Mouse (Mus musculus): ENCODE data around the gene AC109138.7. TPM values are rescaled to one million over a fixed set of nuclear protein-coding genes. Genes with fewer than 3 reads are reported as not detected.
A peak's percentile ranks its signal among the peaks of the same experiment; 100 is the strongest.

Gene AC109138.7
- total RNA-seq, 1 experiment = not detected

- Histone ChIP-seq H3K4me3 (ENCODE audit: insufficient read depth in 1 of 2, low read depth in 1 of 2, low read length in 2 of 2, poor library complexity in 1 of 2, severe bottlenecking in 1 of 2) (peak overlapping the region; percentile 67 to 84), H3K4me1 (ENCODE audit: control insufficient read depth in 2 of 2, insufficient read depth in 2 of 2, low read length in 2 of 2, poor library complexity in 1 of 2) (peaks cover 2 to 14% of the 10 kb centered on the region in 2 experiments; a peak in 3 of 4 replicates), H3K9ac (ENCODE audit: insufficient read depth, low read depth, low read length, poor library complexity, severe bottlenecking) (peak overlapping the region; percentile 74), H3K36me3 (ENCODE audit: control insufficient read depth, insufficient read depth, low read length, poor library complexity, severe bottlenecking) (no peaks in the 10 kb centered on the region), H3K27ac (ENCODE audit: insufficient read depth, low read depth, low read length, poor library complexity, severe bottlenecking) (no peak overlapping the region), H3K9me3 (ENCODE audit: control insufficient read depth, insufficient read depth, low read depth, low read length) (no peaks in the 10 kb centered on the region)
- in situ Hi-C loops (cut with MboI; ENCODE audit: low sequenced_read_pairs in 2 of 2, unreplicated experiment in 2 of 2) = no loop called here
- no peak for DNase-seq (ENCODE audit: low read depth, low spot score)
- TF ChIP-seq ZNF384 (IDR thresholded peaks at IDR 0.05; ENCODE audit: low read depth, low read length) = no peak
Observed at GRCm38 (mm10) chr19:4214771-4215450, 754 bp downstream of the AC109138.7 start.

- H3K4me3 ChIP-seq (ENCODE audit: insufficient read depth in 1 of 2, low read depth in 1 of 2, low read length in 2 of 2, poor library complexity in 1 of 2, severe bottlenecking in 1 of 2) = peak overlapping the region; percentile 67 to 84; a peak in 3 of 4 replicates
- H3K9me3 ChIP-seq (ENCODE audit: control insufficient read depth, insufficient read depth, low read depth, low read length) = no peaks in the 10 kb centered on the region
- no peak overlapping the region for H3K9ac ChIP-seq (ENCODE audit: insufficient read depth, low read depth, low read length, poor library complexity, severe bottlenecking)
- no peaks in the 10 kb centered on the region for H3K36me3 ChIP-seq (ENCODE audit: control insufficient read depth, insufficient read depth, low read length, poor library complexity, severe bottlenecking)
- H3K4me1 ChIP-seq (ENCODE audit: control insufficient read depth in 2 of 2, insufficient read depth in 2 of 2, low read length in 2 of 2, poor library complexity in 1 of 2) = peaks cover 2 to 16% of the 10 kb centered on the region in 2 experiments; a peak in 3 of 4 replicates
- H3K27ac ChIP-seq (ENCODE audit: insufficient read depth, low read depth, low read length, poor library complexity, severe bottlenecking) = no peak overlapping the region
- in situ Hi-C loops (cut with MboI; ENCODE audit: low sequenced_read_pairs in 2 of 2, unreplicated experiment in 2 of 2) = no loop called here
- no peak for TF ChIP-seq MAFK (IDR thresholded peaks at IDR 0.05; ENCODE audit: insufficient read depth, low read depth, low read length)
- no peak for TF ChIP-seq HCFC1 (IDR thresholded peaks at IDR 0.05; ENCODE audit: borderline replicate concordance, insufficient read depth, low read length)
- TF ChIP-seq ZC3H11A (IDR thresholded peaks at IDR 0.05; ENCODE audit: borderline replicate concordance, low read depth, low read length) = no peak
- TF ChIP-seq CHD2 (IDR thresholded peaks at IDR 0.05; ENCODE audit: low read depth, low read length) = no peak
- no peak for TF ChIP-seq ZNF384 (IDR thresholded peaks at IDR 0.05; ENCODE audit: low read depth, low read length)
- no peak for DNase-seq (ENCODE audit: low read depth, low spot score)
Observed at GRCm38 (mm10) chr19:4215451-4215840, 1.3 kb downstream of the AC109138.7 start.

- Histone ChIP-seq H3K4me1 (ENCODE audit: control insufficient read depth in 2 of 2, insufficient read depth in 2 of 2, low read length in 2 of 2, poor library complexity in 1 of 2) (peaks cover 2 to 22% of the 10 kb centered on the region in 2 experiments; a peak in 3 of 4 replicates), H3K9ac (ENCODE audit: insufficient read depth, low read depth, low read length, poor library complexity, severe bottlenecking) (no peak overlapping the region), H3K36me3 (ENCODE audit: control insufficient read depth, insufficient read depth, low read length, poor library complexity, severe bottlenecking) (no peaks in the 10 kb centered on the region), H3K4me3 (ENCODE audit: insufficient read depth in 1 of 2, low read depth in 1 of 2, low read length in 2 of 2, poor library complexity in 1 of 2, severe bottlenecking in 1 of 2) (no peak overlapping the region), H3K9me3 (ENCODE audit: control insufficient read depth, insufficient read depth, low read depth, low read length) (no peaks in the 10 kb centered on the region), H3K27ac (ENCODE audit: insufficient read depth, low read depth, low read length, poor library complexity, severe bottlenecking) (no peak overlapping the region)
- in situ Hi-C loops (cut with MboI; ENCODE audit: low sequenced_read_pairs in 2 of 2, unreplicated experiment in 2 of 2) = no loop called here
- TF ChIP-seq MAFK (IDR thresholded peaks at IDR 0.05; ENCODE audit: insufficient read depth, low read depth, low read length) = no peak
- TF ChIP-seq HCFC1 (IDR thresholded peaks at IDR 0.05; ENCODE audit: borderline replicate concordance, insufficient read depth, low read length) = no peak
- no peak for TF ChIP-seq CHD2 (IDR thresholded peaks at IDR 0.05; ENCODE audit: low read depth, low read length)
- TF ChIP-seq ZNF384 (IDR thresholded peaks at IDR 0.05; ENCODE audit: low read depth, low read length) = no peak
- TF ChIP-seq ZC3H11A (IDR thresholded peaks at IDR 0.05; ENCODE audit: borderline replicate concordance, low read depth, low read length) = no peak
- no peak for DNase-seq (ENCODE audit: low read depth, low spot score)
Observed at GRCm38 (mm10) chr19:4216041-4216685, 2.0 kb downstream of the AC109138.7 start.

- Histone ChIP-seq H3K9me3 (ENCODE audit: control insufficient read depth, insufficient read depth, low read depth, low read length) (no peaks in the 10 kb centered on the region), H3K27ac (ENCODE audit: insufficient read depth, low read depth, low read length, poor library complexity, severe bottlenecking) (no peak overlapping the region), H3K4me3 (ENCODE audit: insufficient read depth in 1 of 2, low read depth in 1 of 2, low read length in 2 of 2, poor library complexity in 1 of 2, severe bottlenecking in 1 of 2) (no peak overlapping the region), H3K9ac (ENCODE audit: insufficient read depth, low read depth, low read length, poor library complexity, severe bottlenecking) (no peak overlapping the region), H3K36me3 (ENCODE audit: control insufficient read depth, insufficient read depth, low read length, poor library complexity, severe bottlenecking) (no peaks in the 10 kb centered on the region), H3K4me1 (ENCODE audit: control insufficient read depth in 2 of 2, insufficient read depth in 2 of 2, low read length in 2 of 2, poor library complexity in 1 of 2) (peaks cover 2 to 16% of the 10 kb centered on the region in 2 experiments; a peak in 3 of 4 replicates)
- no peak for DNase-seq (ENCODE audit: low read depth, low spot score)
- TF ChIP-seq CHD2 (IDR thresholded peaks at IDR 0.05; ENCODE audit: low read depth, low read length) (no peak), HCFC1 (IDR thresholded peaks at IDR 0.05; ENCODE audit: borderline replicate concordance, insufficient read depth, low read length) (no peak), ZC3H11A (IDR thresholded peaks at IDR 0.05; ENCODE audit: borderline replicate concordance, low read depth, low read length) (no peak), MAFK (IDR thresholded peaks at IDR 0.05; ENCODE audit: insufficient read depth, low read depth, low read length) (no peak), ZNF384 (IDR thresholded peaks at IDR 0.05; ENCODE audit: low read depth, low read length) (no peak)
- in situ Hi-C loops (cut with MboI; ENCODE audit: low sequenced_read_pairs in 2 of 2, unreplicated experiment in 2 of 2) = no loop called here
Observed at GRCm38 (mm10) chr19:4217140-4217539, 3.0 kb downstream of the AC109138.7 start.
